Mouse (Mus musculus) left cerebral cortex, postnatal 14 days (tissue): ENCODE results near the gene Rpl3l. TPM values are rescaled to one million over a fixed set of nuclear protein-coding genes. Genes with fewer than 3 reads are reported as not detected.
A peak's percentile ranks its signal among the peaks of the same experiment; 100 is the strongest.

Experiments used
- DNase-seq, 2 experiments: peaks; one replicate each; pipeline ENCODE4 v3.0.0; 2021 to 2022; ENCODE audit warnings: low spot score in 2 of 2, mixed read lengths in 1 of 2
- intact Hi-C: fragments of 180-260 bp; cut with DNase I; formaldehyde crosslinking; loops from one replicate; pipeline ENCODE4 v1.15.1; 2025
- total RNA-seq, 2 experiments: library from RNA; stranded (reverse); gene quantifications; 2 replicates each; pipeline ENCODE4 v1.2.3; 2021

Rpl3l gene
- total RNA-seq, 2 experiments from 2014 or later = 0.35 to 0.38 TPM

DNA sequence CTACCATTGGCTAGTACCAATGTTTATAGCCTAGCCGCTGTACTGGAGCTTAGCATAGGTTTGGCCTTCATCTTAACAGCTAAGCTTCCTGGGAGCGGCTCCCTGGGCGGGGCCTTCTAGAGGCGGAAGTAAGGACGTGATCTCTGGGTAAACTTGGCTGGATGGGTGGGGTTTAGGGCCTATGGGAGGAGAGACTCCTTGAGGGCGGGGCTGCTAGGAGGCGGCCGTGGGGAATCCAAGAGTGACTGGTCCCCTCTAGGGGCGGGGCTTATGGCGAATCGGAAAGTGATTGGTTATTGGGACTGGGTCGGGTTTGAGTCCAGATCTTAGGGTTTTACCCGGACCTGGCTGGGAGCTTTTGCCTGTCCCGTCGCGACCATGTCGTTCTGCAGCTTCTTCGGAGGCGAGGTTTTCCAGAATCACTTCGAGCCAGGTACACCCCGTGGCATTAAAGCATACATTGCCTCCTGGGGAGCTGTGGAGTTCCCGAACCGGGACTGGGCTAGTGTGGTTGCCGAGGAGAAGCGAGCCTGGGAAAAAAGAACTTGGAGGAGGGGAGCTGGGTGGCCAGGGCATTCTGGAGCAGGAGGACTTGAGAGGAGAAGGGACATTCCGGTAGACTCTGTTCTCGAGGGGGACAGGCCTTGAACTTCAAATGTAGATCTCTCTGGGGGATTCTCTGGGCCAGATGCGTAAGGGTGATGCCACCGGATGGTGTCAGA, 8.9 kb downstream of the Rpl3l start, which contains the start of gene Msrb1:
Msrb1 (plus strand) TSS at position 313 of the 722 bp plus-strand sequence.
- DNase-seq = peak; percentile 89 to 92
- intact Hi-C loops = no loop called here

DNA sequence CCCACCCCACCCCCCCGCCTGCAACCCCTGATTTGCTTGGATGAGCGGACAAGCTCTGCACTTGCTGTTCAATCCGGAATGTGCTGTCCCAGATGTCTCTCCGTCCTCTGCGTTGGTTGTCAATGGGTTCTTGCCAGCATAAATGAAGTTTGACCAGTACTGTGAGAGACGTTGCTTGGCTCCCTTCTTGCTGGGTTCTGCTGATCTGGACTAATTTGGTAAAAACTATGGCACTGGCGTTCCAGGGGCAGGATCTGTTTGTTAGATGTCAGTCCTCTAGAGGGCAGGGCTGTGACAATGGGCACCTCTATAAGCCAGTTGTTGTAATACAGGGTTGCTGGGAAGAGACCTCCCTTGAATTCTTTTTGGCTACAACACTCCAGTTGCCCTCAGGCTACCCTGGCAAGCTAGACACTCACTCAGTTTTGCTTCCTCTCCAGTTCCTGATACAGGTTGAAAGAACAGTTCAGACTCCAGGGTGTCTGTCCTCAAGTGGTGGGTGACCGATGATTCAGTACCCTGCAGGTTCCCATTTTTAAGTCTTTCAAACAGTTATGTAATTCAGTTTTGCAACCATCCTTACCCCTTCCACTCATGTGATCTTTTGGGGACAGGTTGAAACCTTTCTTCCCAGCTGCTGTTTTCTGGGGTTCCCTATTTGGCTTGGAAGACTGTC, 9.7 kb downstream of the Rpl3l start:
- DNase-seq = no peak
- intact Hi-C loops = no loop called here

DNA sequence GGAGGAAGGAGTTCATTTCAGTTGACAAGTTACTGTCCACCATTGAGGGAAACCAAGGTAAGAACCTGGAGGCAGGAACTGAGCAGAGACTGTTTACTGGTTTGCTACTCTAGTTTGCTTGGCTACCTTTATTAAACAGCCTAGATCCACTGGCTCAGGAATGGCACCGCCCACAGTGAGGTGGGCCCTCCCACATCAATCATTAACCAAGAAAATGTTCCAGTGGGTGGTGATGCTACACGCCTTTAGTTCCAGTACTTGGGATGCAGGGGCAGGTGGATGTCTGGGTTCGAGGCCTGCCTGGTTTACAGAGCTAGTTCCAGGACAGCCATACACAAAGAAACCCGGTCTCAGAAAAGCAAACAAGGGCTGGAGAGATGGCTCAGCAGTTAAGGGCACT, 10.6 kb downstream of the Rpl3l start:
- intact Hi-C loops = no loop called here
- DNase-seq = no peak

DNA sequence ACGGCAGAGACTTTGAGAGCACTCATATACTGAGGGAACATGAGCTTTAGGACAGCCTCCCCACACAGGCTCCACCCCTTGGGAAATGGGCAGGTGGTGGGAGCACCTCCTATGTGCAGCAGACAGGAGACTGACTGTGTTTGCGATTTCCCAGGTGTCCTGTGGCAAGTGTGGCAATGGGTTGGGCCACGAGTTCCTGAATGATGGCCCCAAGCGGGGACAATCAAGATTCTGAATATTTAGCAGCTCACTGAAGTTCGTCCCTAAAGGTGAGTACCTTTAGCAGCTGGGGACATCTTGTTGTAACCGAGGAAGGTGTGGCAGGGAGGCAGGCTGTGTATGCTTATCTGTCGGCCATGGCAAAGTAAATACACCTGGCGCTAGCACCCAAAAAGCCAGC, 12.3 kb downstream of the Rpl3l start:
- intact Hi-C loops = no loop called here
- DNase-seq = no peak

DNA sequence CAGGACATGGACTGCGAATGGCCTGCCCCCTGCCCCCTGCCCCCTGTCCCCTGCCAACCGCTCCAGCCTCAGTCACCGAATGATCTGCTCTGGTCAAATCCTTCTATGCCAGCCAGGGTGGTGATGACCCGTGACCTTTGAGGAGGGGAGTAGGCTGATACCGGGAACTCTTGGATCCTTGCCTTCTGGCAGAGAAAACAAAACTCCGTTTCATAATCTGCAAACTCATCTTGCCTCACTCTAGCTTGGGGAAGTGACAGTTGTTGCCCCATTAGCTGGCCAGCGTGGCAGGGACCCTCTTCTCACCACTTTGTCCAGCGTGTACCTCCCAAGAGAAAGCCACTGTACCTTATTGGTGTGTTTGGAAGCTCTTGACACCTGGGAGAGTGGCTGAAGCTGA, 14.7 kb downstream of the Rpl3l start:
- DNase-seq = no peak
- intact Hi-C loops = no loop called here

DNA sequence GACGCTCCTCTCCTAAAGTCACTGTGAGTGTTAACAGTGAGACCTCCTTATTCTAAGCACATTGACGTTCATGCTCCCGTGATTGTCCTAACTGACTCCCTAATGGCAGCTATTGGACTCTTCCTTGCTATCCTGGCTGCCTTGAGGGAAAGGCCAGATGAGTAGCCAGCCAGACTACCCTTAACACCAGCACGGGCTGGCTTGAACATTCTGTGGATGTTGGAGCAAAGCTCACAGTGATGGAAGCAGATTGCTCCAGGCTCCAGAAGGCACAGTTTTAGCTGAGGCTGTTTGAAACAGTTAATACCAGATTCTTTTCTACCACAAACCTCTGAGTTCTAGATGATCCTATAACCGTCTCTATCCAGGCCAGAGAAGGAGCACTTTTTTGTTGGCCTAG, 16.3 kb downstream of the Rpl3l start:
- no peak for DNase-seq
- intact Hi-C loops = loop anchor here (2.0 kb wide), 1 partner anchor 75 kb away; no protein-coding TSS in a partner anchor

DNA sequence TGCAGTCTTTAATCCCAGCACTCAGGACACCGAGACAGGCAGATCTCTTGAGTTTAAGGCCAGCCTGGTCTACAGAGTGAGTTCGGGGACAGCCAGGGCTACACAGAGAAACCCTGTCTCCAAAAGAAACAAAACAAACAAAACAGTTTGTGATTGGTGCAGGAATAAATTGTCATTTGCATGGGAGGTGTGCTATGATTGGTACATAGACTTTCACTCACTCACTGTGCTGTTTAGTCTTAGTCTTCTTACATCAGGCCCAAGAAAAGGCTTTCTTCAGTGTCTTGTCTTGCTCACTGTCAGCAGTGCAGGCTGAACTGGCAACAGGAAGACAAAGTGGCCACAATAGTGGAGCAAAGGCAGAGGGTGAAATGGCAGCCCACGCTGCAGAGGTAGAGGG, 16.8 kb downstream of the Rpl3l start:
- DNase-seq = no peak
- intact Hi-C loops = loop anchor here (2.0 kb wide), 1 partner anchor 74 kb away; no protein-coding TSS in a partner anchor

DNA sequence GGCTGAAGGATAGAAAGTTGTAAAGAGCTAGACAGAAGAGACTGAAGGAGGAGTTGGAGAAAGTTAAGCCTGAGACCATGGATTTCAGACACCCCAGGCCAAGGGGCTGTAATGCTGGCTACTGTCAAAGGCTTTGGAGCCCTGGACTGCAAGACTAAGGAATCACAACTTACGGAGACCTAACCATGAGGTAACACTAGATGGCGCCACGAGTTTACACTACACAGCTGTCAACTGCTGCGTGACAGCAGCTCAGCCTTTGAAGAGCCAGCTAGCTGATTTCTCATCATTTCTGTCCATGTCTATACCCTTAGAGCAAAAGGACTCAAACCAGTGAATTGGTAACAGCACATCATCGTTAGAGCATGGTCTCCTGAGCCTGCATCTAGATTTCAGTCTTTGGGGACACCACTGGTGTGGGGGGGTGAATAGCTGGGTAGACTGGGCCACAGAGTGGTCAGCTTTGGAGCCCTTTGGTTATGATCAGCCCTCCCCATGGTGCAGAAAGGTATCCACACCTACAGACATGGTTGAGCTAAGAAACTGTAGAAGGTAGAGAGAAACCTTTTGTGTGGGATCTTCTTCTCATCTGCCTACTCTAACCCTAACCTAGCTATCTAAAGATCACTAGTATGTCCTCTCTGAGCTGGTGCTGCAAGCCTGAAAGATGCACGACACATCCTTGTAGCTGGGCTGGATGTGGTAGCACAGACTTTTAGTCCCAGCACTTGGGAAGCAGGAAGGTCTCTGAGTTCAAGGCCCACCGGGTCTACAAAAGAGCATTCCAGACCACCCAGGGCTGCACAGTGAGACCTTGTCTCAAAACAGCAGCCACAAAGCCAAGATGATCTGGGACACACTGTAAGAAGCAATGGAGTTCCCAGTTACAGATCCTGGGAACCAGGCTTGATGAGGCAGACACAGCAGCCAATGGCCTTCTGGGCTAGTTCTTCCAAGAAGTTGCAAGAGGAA, 18.2 kb downstream of the Rpl3l start:
- intact Hi-C loops = loop anchor here (2.0 to 5.0 kb wide), 2 partner anchors 73 to 136 kb away; no protein-coding TSS in a partner anchor
- DNase-seq = peak; percentile 91

DNA sequence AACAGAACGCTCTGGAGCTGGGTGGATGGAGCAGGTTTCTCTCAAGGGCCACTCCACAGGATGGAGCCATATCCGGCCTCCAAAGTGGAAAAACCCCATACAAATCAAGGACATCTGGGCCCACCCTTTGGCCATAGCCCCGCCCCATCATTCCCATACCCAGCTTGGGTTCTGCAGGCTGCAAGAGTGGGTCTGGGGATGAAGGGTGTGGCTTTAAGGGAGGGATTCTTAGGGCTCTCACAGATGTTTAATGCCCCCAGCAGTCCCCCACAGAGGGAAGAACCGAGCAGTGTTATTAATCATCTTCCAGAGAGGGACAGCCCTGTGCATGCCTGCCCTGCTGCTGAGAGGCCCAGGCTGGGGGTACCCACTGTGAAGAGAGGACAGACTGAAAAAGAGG, 19.4 kb downstream of the Rpl3l start:
- intact Hi-C loops = loop anchor here (5.0 kb wide), 1 partner anchor 135 kb away; no protein-coding TSS in a partner anchor
- no peak for DNase-seq

DNA sequence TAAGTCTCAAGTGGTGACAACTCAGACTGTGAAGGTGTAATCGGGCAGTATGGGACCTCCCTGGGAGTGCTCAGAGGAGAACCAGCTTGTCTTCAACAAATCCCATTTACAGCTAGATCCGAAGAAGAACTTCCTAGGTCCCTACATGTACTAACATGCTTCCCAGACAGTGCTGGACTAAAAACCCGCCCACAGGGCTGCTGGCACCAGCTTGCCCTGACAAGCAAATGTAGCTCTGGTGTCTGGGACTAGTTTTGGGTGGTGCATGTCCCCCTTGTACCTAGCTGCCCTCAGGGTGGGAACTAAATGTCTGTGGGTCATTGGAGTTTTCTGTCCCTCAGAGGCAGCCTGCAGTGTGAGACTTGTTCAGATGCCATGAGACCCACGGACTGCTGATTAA, 23.9 kb downstream of the Rpl3l start:
- intact Hi-C loops = no loop called here
- no peak for DNase-seq

DNA sequence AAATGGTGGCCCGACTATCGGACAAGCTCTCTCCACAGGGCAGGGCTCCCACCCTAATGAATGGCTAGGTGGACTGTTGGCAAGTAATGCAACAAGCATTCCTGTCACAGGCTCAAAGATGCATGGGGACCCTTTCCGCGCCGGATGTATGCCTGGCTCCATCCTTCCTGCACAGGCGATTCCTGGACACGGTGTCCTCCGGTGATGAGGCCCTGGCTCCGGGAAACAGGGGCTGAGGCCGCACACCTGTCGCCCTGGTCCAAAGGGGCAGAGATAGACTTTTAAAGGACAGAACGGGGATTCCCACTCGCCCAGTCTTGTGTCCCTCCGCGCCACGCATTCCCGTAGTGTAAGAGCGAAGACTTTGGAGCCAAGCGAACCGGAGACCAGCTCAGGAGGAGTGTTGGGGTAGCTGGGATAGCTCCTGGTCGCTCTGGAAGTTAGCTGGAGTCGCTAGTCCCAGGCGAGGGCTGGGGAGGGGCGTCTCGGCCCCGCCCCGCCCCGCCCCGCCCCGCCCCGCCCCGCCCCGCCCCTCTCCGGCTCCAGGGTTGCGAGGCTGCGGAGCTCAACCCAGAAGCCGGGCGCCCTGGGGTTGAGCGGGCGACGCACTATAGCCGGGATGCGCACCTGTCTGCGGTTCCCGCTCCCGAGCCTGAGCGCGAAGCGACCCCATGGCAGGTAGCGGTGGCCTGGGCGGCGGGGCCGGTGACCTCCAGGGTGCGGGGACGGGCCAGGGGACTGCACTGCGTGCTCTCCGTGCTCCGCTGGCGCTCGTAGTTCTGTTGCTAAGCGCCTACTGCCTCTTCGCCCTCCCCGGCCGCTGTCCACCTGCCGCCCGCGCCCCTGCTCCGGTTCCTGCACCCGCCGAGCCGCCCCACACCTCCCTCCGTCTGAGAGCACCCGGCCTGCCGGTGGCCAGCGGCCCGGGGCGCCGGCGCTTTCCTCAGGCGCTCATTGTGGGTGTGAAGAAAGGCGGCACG, 25.1 kb downstream of the Rpl3l start, which contains the start of gene Hs3st6:
Hs3st6 (plus strand) TSS at position 574 of the 980 bp plus-strand sequence.
- DNase-seq = no peak
- intact Hi-C loops = no loop called here

DNA sequence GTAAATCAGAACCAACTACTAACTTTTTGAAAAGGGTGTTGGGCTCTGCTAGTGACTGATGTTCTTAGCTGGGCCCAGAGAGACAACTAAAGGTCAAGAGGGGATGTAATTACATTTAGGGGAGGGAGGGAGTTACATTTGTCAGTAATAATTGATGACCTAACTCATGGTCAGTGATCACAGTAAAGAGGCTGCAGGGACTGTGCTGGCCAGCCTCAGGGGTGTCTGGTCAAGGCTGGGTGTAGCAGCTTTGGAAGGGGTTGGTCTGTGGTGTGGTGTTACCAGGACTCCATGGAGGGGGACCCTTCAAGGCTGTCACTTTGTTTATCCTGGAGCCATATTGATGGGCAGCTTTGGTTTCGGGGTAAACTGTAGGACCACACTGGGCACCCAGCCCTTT, 29.8 kb downstream of the Rpl3l start:
- DNase-seq = no peak
- intact Hi-C loops = no loop called here

DNA sequence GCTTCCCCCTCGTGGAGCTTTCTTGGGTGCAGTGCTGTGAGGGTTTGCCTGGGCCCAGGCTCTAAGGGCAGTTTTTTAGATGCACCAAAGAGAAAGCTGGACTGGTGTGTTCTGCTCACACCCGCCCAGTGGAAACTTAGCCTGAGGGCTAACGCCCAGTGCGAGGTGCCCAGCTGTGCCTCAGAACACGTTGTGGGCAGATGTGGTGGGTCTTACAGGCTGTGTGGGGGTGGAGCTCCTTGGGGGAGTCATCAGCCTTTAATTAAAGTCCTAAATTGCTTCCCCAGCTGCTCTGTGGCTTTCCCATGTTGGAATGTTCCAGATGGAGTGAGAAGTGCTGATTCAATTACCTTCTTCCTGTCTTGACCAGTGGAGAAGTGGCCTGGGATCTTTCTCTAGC, 33.5 kb downstream of the Rpl3l start:
- intact Hi-C loops = no loop called here

DNA sequence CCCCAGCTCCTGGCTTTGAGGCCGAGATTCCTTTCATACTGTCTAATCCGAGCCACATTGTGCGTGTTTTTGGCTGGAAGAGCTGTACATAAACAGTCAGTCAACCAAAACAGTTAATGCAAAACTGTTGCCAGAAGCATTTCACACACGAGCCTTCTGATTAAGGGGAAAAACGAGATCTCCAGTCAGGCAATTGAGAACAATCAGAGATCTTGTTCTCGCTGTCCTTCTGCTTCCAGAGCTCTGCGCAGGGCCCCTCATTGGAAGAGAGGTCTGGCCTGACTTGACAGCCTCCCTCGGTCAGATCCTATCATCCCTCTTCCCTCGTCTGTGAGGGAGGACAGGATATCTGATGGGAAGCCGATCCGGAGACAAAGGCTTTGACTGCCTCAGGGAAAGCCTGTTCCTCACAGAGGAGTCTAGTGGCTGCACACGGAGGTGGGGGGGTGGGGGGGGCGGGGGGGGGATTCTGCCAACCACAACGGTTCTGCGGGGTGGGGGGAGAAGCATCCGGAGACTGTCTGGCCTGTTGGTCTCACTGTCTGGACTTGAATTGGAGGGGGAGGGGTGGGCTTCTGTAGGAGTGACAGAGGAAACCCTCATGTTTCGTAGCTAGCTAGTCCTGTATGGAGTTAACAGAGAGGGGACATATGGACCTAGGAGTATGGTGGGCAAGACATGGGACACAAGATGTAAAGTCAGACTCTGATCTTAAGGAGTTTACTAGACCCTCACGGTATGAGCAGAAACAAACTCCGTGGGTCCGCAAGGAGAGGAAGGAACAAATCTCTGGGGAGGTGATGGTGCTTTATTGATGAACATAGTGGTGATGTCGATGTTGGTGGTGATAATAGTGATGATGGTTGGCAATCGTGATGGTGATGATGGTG, 37.6 kb downstream of the Rpl3l start:
- intact Hi-C loops = no loop called here
- no peak for DNase-seq

More for the DNA sequence above, 33.5 kb downstream of the Rpl3l start:
- no peak for DNase-seq

DNA sequence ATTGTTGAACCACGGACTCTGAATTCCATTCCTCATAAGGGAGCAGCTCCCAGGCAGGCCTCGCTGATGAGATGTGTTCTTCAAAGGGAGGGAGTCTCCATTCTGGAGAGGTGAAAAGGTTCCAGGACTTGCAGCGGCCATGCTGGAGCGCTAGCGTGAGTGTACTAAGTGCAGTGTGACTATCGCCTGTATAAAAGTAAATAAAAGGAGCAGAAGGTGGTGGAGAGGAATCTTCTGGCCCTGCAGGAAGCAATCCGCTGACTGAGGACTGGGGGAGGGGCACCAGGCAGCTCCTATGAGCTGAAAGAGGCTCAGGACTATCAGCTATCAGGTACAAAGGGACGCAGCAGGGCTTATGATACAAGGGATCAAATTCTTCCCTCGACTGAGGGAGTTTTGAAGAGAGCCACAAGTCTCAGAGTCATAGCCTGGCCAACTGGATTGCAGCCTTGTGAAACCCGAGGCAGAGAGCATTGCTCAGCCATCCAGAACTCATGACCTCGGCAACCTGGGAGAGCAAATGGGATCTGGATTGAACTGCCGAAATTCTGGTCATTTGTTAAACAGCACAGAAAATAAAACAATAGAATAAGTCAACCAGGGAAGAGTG, 38.8 kb downstream of the Rpl3l start:
- no peak for DNase-seq
- intact Hi-C loops = no loop called here

DNA sequence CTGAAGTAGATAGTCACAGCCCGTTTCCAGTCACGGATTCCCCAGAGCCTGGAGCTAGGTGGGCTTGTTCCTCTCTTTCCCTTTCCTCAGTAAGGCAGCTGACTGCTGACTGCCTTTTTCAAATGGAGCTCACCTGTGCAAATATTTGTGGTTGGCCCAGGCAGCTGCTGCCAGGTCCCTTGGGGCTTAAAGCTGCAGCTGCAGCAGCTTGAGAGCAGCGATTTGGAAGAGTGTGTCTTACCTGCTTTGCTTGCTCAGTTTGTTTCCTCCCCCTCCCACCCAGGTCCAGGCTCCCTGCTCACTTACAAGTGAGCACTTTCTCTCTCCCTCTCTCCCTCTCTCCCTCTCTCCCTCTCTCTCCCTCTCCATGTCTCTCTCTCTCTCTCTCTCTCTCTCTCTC, 41.5 kb downstream of the Rpl3l start:
- no peak for DNase-seq
- intact Hi-C loops = no loop called here

DNA sequence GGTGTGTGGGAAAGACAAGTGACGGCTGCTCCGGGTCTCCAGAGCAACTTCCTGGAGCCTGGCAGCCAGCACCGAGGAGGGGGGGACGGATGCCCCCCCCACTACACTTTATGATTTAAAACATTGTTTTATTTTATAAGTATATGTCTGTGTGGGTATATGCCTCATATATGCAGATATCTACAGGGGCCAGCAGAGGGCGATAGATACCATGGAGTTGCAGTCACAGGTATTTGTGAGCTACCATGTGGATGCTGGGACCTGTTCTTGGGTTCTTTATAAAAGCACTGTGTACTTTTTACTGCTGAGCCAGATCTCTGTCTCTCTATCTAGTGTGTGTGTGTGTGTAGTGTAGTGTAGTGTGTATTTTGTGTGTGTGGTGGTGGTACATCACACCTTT, 45.6 kb downstream of the Rpl3l start:
- no peak for DNase-seq
- intact Hi-C loops = no loop called here
